15 mouse cellular contexts compared by ENCODE assay signal in genomic region chr17:83353460-83353859, GRCm38 (mm10). TPM values are rescaled to one million over a fixed set of nuclear protein-coding genes. Genes with fewer than 3 reads are reported as not detected.
DNase-seq lines count a peak whose midpoint lies in the region; ATAC-seq and TF ChIP-seq lines count a peak whose summit lies in the region.
"Had no signal": no experiment of that assay in that cellular context is flagged by ENCODE, and none has a peak within 500 bp of the region (broad histone marks: within the 10 kb centered on the region; RNA-seq: fewer than 3 reads in every experiment).

No protein-coding gene starts in this region.

- no peak for ATAC-seq in intestine, embryonic 14.5 days (replicated peaks; ENCODE audit: low FRiP score, low TSS enrichment, low read depth)
- ATAC-seq in intestine, embryonic 16.5 days = no peak
- no peak for ATAC-seq in neural tube, embryonic 13.5 days (ENCODE audit: low read depth)

- H3K27ac ChIP-seq in intestine, embryonic 14.5 days (ENCODE audit: low read depth) = no peak overlapping the region
- H3K27ac ChIP-seq in intestine, embryonic 16.5 days (ENCODE audit: low read length) = no peak overlapping the region
- no peak overlapping the region for H3K27ac ChIP-seq in neural tube, embryonic 13.5 days (replicated peaks)
- peak overlapping the region; percentile 77 for H3K27ac ChIP-seq in embryonic fibroblast, embryonic 13.5 days (ENCODE audit: insufficient read depth, low read length)

- no peak overlapping the region for H3K9ac ChIP-seq in intestine, embryonic 14.5 days (ENCODE audit: low read length)
- no peak overlapping the region for H3K9ac ChIP-seq in intestine, embryonic 16.5 days (ENCODE audit: low read depth, low read length)
- no peak overlapping the region for H3K9ac ChIP-seq in neural tube, embryonic 13.5 days

- H3K4me2 ChIP-seq in intestine, embryonic 14.5 days (ENCODE audit: low read length) = peak overlapping the region; percentile 69
- no peak overlapping the region for H3K4me2 ChIP-seq in intestine, embryonic 16.5 days (ENCODE audit: low read depth, low read length)
- H3K4me2 ChIP-seq in neural tube, embryonic 13.5 days = peak overlapping the region; percentile 90; the same call in 1 of the 2 replicates

- no peak for DNase-seq in intestine, embryonic 14.5 days (ENCODE audit: low spot score)
- no peak for DNase-seq in neural tube, embryonic 10.5 days (ENCODE audit: extremely low spot score, low spot score)
- no peak for DNase-seq in right cerebral cortex, postnatal 10 days (ENCODE audit: low spot score in 2 of 2)
- no peak for DNase-seq in cerebellum, adult 9-10 months
- DNase-seq: adrenal gland, postnatal 14 days; cerebellum, adult 2 months; gastrocnemius, postnatal 14 days; kidney, adult 11 months; layer of hippocampus, postnatal 36 days; spleen, adult 18-20 months; thymus, postnatal 25 days had no signal

- H3K9me3 ChIP-seq in intestine, embryonic 14.5 days (ENCODE audit: control insufficient read depth, low read length) = no peaks in the 10 kb centered on the region
- H3K9me3 ChIP-seq in intestine, embryonic 16.5 days (ENCODE audit: control insufficient read depth, low read length) = no peaks in the 10 kb centered on the region
- H3K9me3 ChIP-seq in neural tube, embryonic 13.5 days = no peaks in the 10 kb centered on the region

- 43% methylated on average over 4 of the region's 4 CpGs for WGBS in intestine, embryonic 14.5 days
- WGBS in intestine, embryonic 16.5 days = 47% methylated on average over 4 of the region's 4 CpGs
- 64% methylated on average over 4 of the region's 4 CpGs for WGBS in neural tube, embryonic 13.5 days

- H3K4me1 ChIP-seq in intestine, embryonic 14.5 days (replicated peaks; ENCODE audit: control insufficient read depth, insufficient read depth, low read length) = peaks cover 28% of the 10 kb centered on the region
- H3K4me1 ChIP-seq in intestine, embryonic 16.5 days (ENCODE audit: control insufficient read depth, insufficient read depth, low read length) = peaks cover 19% of the 10 kb centered on the region
- H3K4me1 ChIP-seq in neural tube, embryonic 13.5 days (replicated peaks) = peaks cover 35% of the 10 kb centered on the region
- peaks cover 2% of the 10 kb centered on the region; the same call in 1 of the 2 replicates for H3K4me1 ChIP-seq in embryonic fibroblast, embryonic 13.5 days (ENCODE audit: control insufficient read depth, insufficient read depth, low read length)

- TF ChIP-seq POLR2A in embryonic fibroblast, embryonic 13.5 days (IDR thresholded peaks at IDR 0.05; ENCODE audit: low read depth, low read length) = no peak

- H3K36me3 ChIP-seq in intestine, embryonic 14.5 days (ENCODE audit: control insufficient read depth, insufficient read depth, low read length) = no peaks in the 10 kb centered on the region
- H3K36me3 ChIP-seq in intestine, embryonic 16.5 days (ENCODE audit: control insufficient read depth, insufficient read depth, low read length) = no peaks in the 10 kb centered on the region
- no peaks in the 10 kb centered on the region for H3K36me3 ChIP-seq in neural tube, embryonic 13.5 days

- H3K4me3 ChIP-seq in intestine, embryonic 14.5 days (ENCODE audit: low read depth, low read length) = 0 out of 2 replicates have a peak overlapping the region, but pooled peaks have one; percentile 87
- H3K4me3 ChIP-seq in intestine, embryonic 16.5 days (ENCODE audit: low read length) = no peak overlapping the region
- no peak overlapping the region for H3K4me3 ChIP-seq in neural tube, embryonic 13.5 days
- H3K4me3 ChIP-seq in embryonic fibroblast, embryonic 13.5 days (ENCODE audit: insufficient read depth, low read length) = no peak overlapping the region
- H3K4me3 ChIP-seq: erythroblast, embryonic 14.5 days had no signal

- no peak for TF ChIP-seq CTCF in embryonic fibroblast, embryonic 13.5 days (IDR thresholded peaks at IDR 0.05; ENCODE audit: borderline replicate concordance, insufficient read depth, low read length)

- H3K27me3 ChIP-seq in intestine, embryonic 14.5 days (replicated peaks; ENCODE audit: control insufficient read depth, insufficient read depth, low read length) = no peaks in the 10 kb centered on the region
- H3K27me3 ChIP-seq in intestine, embryonic 16.5 days (replicated peaks; ENCODE audit: control insufficient read depth, insufficient read depth, low read length) = no peaks in the 10 kb centered on the region
- no peaks in the 10 kb centered on the region for H3K27me3 ChIP-seq in neural tube, embryonic 13.5 days

RNA-seq across cellular contexts. Expression of gene Eml4, which starts 2.7 kb away (rescaled TPM):
- 52.5 and 52.9 TPM in 2 replicates for polyA plus RNA-seq in intestine, embryonic 14.5 days (2014; fragmentation: Nextera tagmentation; extraction: Ambion mirVana)
- polyA plus RNA-seq in intestine, embryonic 16.5 days (2015; fragmentation: Nextera tagmentation; extraction: Ambion mirVana) = 26.3 and 28.8 TPM in 2 replicates
- 31.6 and 37.6 TPM in 2 replicates for polyA plus RNA-seq in neural tube, embryonic 13.5 days (2015; fragmentation: Nextera tagmentation; extraction: Ambion mirVana)
- polyA plus RNA-seq in embryonic fibroblast, embryonic 13.5 days (2011; ENCODE audit: insufficient read length, low read depth, missing spikeins) = 28.6 and 41.8 TPM in 2 replicates
